Mouse (Mus musculus): Measurements from ENCODE around the gene Gm9918.

- TF ChIP-seq CTCF (IDR thresholded peaks at IDR 0.05; ENCODE audit: extremely low read depth, insufficient read depth, insufficient read length, insufficient replicate concordance) (no peak), POLR2A (IDR thresholded peaks at IDR 0.05; ENCODE audit: low read depth, low read length) (no peak)
Measured at GRCm38 (mm10) chr15:102282463-102283292, 12.3 kb downstream of the Gm9918 start.
